Mouse (Mus musculus): Measurements from ENCODE around the gene Golga2. TPM values are rescaled to one million over a fixed set of nuclear protein-coding genes. Genes with fewer than 3 reads are reported as not detected.

The Golga2 gene
- total and polyA plus RNA-seq, 2 experiments from 2014 or later = 24.4 to 55.8 TPM

- no peak for ATAC-seq
- Histone ChIP-seq H3K27me3 (ENCODE audit: insufficient read depth, low read length) (no peaks in the 10 kb centered on the region), H3K36me3 (ENCODE audit: insufficient read depth, low read length) (peaks cover 62% of the 10 kb centered on the region), H3K4me3 (ENCODE audit: low read length) (no peak overlapping the region), H3K4me1 (ENCODE audit: insufficient read depth, low read length) (no peaks in the 10 kb centered on the region), H3K9me3 (ENCODE audit: low read length) (no peaks in the 10 kb centered on the region), H3K27ac (no peak overlapping the region), H3K9ac (replicated peaks; ENCODE audit: low read length) (no peak overlapping the region), H3K4me2 (ENCODE audit: low read depth, low read length) (no peak overlapping the region)
- 91% methylated on average over 4 of the region's 4 CpGs for WGBS
- no peak for DNase-seq (ENCODE audit: low spot score)
- TF ChIP-seq CTCF (IDR thresholded peaks at IDR 0.05; ENCODE audit: low read depth) = no peak
Observed at GRCm38 (mm10) chr2:32299469-32299868, 12.3 kb downstream of the Golga2 start.

- ATAC-seq (no peak), DNase-seq (ENCODE audit: low spot score) (no peak)
- no peaks in the 10 kb centered on the region for H3K9me3 ChIP-seq (ENCODE audit: low read length)
- H3K36me3 ChIP-seq (ENCODE audit: insufficient read depth, low read length) = peaks cover 76% of the 10 kb centered on the region
- WGBS = 94% methylated on average over 9 of the region's 10 CpGs
- H3K4me2 ChIP-seq (ENCODE audit: low read depth, low read length) = no peak overlapping the region
- no peak overlapping the region for H3K4me3 ChIP-seq (ENCODE audit: low read length)
- no peak overlapping the region for H3K9ac ChIP-seq (replicated peaks; ENCODE audit: low read length)
- H3K27me3 ChIP-seq (ENCODE audit: insufficient read depth, low read length) = no peaks in the 10 kb centered on the region
- no peak overlapping the region for H3K27ac ChIP-seq
- H3K4me1 ChIP-seq (ENCODE audit: insufficient read depth, low read length) = no peaks in the 10 kb centered on the region
- peak; percentile 45 for TF ChIP-seq CTCF (IDR thresholded peaks at IDR 0.05; ENCODE audit: low read depth)
Observed at GRCm38 (mm10) chr2:32302952-32303351, 15.8 kb downstream of the Golga2 start.

- 54% methylated on average over 8 of the region's 8 CpGs for WGBS
- Histone ChIP-seq H3K9me3 (ENCODE audit: low read length) (no peaks in the 10 kb centered on the region), H3K27me3 (ENCODE audit: insufficient read depth, low read length) (no peaks in the 10 kb centered on the region), H3K36me3 (ENCODE audit: insufficient read depth, low read length) (peaks cover 68% of the 10 kb centered on the region), H3K4me2 (ENCODE audit: low read depth, low read length) (no peak overlapping the region), H3K9ac (replicated peaks; ENCODE audit: low read length) (no peak overlapping the region), H3K4me3 (ENCODE audit: low read length) (no peak overlapping the region), H3K27ac (no peak overlapping the region), H3K4me1 (ENCODE audit: insufficient read depth, low read length) (no peaks in the 10 kb centered on the region)
- peak; percentile 77 for TF ChIP-seq CTCF (IDR thresholded peaks at IDR 0.05; ENCODE audit: low read depth)
- ATAC-seq (no peak), DNase-seq (ENCODE audit: low spot score) (peak; percentile 35)
Observed at GRCm38 (mm10) chr2:32304145-32304832, 17.1 kb downstream of the Golga2 start.

DNA sequence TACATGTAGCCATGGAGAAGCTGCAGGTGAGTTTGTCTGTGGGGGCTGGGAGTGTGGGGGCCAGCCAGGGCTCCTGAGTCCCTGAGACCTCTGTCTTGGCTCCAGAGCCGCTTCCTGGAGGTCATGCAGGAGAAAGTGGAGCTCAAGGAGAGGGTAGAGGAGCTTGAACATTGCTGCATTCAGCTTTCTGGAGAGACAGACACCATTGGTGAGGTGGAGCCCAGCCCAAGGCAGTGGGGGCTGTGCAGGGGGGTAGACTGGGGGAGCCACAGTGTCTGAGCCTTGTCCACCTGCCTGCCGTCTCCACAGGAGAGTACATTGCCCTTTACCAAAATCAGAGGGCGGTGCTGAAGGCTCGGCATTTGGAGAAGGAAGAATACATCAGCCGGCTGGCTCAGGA, 18.5 kb downstream of the Golga2 start:
- no peak for ATAC-seq
- 88% methylated on average over 5 of the region's 5 CpGs for WGBS
- Histone ChIP-seq H3K27ac (no peak overlapping the region), H3K4me2 (ENCODE audit: low read depth, low read length) (no peak overlapping the region), H3K36me3 (ENCODE audit: insufficient read depth, low read length) (peaks cover 69% of the 10 kb centered on the region), H3K4me3 (ENCODE audit: low read length) (no peak overlapping the region), H3K9ac (replicated peaks; ENCODE audit: low read length) (no peak overlapping the region), H3K4me1 (ENCODE audit: insufficient read depth, low read length) (no peaks in the 10 kb centered on the region), H3K27me3 (ENCODE audit: insufficient read depth, low read length) (no peaks in the 10 kb centered on the region), H3K9me3 (ENCODE audit: low read length) (no peaks in the 10 kb centered on the region)
- TF ChIP-seq CTCF (IDR thresholded peaks at IDR 0.05; ENCODE audit: low read depth) = no peak
- no peak for DNase-seq (ENCODE audit: low spot score)

DNA sequence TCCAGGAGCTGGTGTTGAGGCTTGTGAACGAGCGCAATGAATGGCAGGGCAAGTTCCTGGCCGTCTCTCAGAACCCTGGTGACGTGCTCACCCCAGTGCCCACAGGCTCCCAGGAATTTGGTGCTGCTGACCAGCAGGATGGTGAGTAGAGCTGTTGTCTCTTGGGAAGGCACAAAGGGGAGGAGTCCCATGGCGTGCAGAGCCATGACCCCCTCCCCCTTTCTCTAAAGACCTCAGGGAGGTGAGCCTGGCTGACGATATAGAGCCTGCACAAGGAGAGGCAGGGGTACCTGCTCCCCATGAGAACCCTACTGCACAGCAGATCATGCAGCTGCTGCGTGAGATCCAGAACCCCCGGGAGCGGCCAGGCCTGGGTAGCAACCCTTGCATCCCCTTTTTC, 19.0 kb downstream of the Golga2 start:
- no peak overlapping the region for H3K27ac ChIP-seq
- no peak overlapping the region for H3K4me3 ChIP-seq (ENCODE audit: low read length)
- no peak overlapping the region for H3K4me2 ChIP-seq (ENCODE audit: low read depth, low read length)
- TF ChIP-seq CTCF (IDR thresholded peaks at IDR 0.05; ENCODE audit: low read depth) = no peak
- ATAC-seq (no peak), DNase-seq (ENCODE audit: low spot score) (no peak)
- 81% methylated on average over 9 of the region's 9 CpGs for WGBS
- H3K27me3 ChIP-seq (ENCODE audit: insufficient read depth, low read length) = no peaks in the 10 kb centered on the region
- H3K36me3 ChIP-seq (ENCODE audit: insufficient read depth, low read length) = peaks cover 65% of the 10 kb centered on the region
- H3K9me3 ChIP-seq (ENCODE audit: low read length) = no peaks in the 10 kb centered on the region
- no peak overlapping the region for H3K9ac ChIP-seq (replicated peaks; ENCODE audit: low read length)
- H3K4me1 ChIP-seq (ENCODE audit: insufficient read depth, low read length) = no peaks in the 10 kb centered on the region

DNA sequence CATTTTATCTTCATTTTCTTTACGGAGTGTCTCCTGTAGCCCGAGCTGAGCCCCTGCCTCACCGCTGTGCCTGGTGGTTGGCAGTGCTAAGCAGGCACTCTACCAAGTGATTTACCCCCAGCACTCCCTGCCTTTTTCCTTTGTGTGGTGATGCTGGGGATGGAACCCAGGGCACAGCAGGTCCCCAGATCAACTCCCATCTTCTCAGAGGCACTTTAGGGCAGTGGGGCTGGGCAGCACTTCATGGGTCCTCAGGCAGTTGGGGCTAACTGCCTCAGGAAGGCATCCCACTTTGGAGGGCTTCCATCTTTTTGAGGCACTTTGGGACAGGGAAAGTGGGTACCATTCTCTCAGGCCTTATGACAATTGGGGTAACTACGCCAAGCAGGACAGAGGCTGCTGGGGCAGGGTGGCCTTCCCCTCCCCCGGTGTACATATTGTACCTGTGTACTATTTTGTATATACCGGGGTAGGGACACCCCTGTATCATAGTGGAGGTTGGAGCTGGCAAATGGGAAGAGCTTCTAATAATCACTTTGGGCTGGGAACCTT, 20.1 kb downstream of the Golga2 start:
- Histone ChIP-seq H3K4me2 (ENCODE audit: low read depth, low read length) (no peak overlapping the region), H3K9me3 (ENCODE audit: low read length) (no peaks in the 10 kb centered on the region), H3K27me3 (ENCODE audit: insufficient read depth, low read length) (no peaks in the 10 kb centered on the region), H3K36me3 (ENCODE audit: insufficient read depth, low read length) (peaks cover 58% of the 10 kb centered on the region), H3K27ac (no peak overlapping the region), H3K9ac (replicated peaks; ENCODE audit: low read length) (no peak overlapping the region), H3K4me1 (ENCODE audit: insufficient read depth, low read length) (peaks cover 6% of the 10 kb centered on the region), H3K4me3 (ENCODE audit: low read length) (no peak overlapping the region)
- ATAC-seq = no peak
- WGBS = 80% methylated on average over 6 of the region's 6 CpGs
- DNase-seq (ENCODE audit: low spot score) = no peak
- no peak for TF ChIP-seq CTCF (IDR thresholded peaks at IDR 0.05; ENCODE audit: low read depth)

Data from hindbrain, postnatal 0 days (tissue).